Mouse (Mus musculus): ENCODE data around the gene Abcc4.

- TF ChIP-seq CTCF (IDR thresholded peaks at IDR 0.05; ENCODE audit: control insufficient read depth, insufficient read depth, insufficient replicate concordance, low read depth, low read length) (no peak), POLR2A (IDR thresholded peaks at IDR 0.05; ENCODE audit: control insufficient read depth, low read depth, low read length) (no peak)
These were observed 84.6 kb downstream of the Abcc4 start for GRCm38 (mm10) chr14:118621449-118621789.

Measured in testis, adult 2 months (tissue).